Mouse (Mus musculus) forebrain, embryonic 11.5 days (tissue): Measurements from ENCODE around the gene Slc35f3. TPM values are rescaled to one million over a fixed set of nuclear protein-coding genes. Genes with fewer than 3 reads are reported as not detected.

Source experiments
- ATAC-seq: fragments of 200-750 bp; cut with Nextera tagmentation; replicated peaks from 2 replicates; pipeline ENCODE4 v1.8.0; 2017; ENCODE audit warnings: moderate TSS enrichment; ENCODE audit not compliant: low FRiP score
- DNase-seq: peaks from one replicate; pipeline ENCODE4 v3.0.0-alpha.2; 2017; ENCODE audit warnings: low spot score
- H3K27ac ChIP-seq: fragments of 300-500 bp; sonication (generic); 2 replicates; pipeline ENCODE4 v1.5.1; 2014; ENCODE audit warnings: low read depth, low read length
- H3K27me3 ChIP-seq: fragments of 300-500 bp; sonication (generic); 2 replicates; pipeline ENCODE4 v1.6.1; 2014; ENCODE audit warnings: mild to moderate bottlenecking, low read length, mixed read lengths; ENCODE audit not compliant: control insufficient read depth, insufficient read depth
- H3K36me3 ChIP-seq: fragments of 300-500 bp; sonication (generic); 2 replicates; pipeline ENCODE4 v1.6.1; 2014; ENCODE audit warnings: mild to moderate bottlenecking, low read length, moderate library complexity, mixed read lengths; ENCODE audit not compliant: control insufficient read depth, insufficient read depth
- H3K4me1 ChIP-seq: fragments of 300-500 bp; sonication (generic); replicated peaks from 2 replicates; pipeline ENCODE4 v1.6.1; 2014; ENCODE audit warnings: low read length, mixed read lengths; ENCODE audit not compliant: control insufficient read depth, insufficient read depth
- H3K4me2 ChIP-seq: fragments of 300-500 bp; sonication (generic); 2 replicates; pipeline ENCODE4 v1.6.1; 2014; ENCODE audit warnings: low read depth, mild to moderate bottlenecking, low read length, moderate library complexity, mixed read lengths; ENCODE audit not compliant: severe bottlenecking
- H3K4me3 ChIP-seq: fragments of 300-500 bp; sonication (generic); 2 replicates; pipeline ENCODE4 v1.5.1; 2014; ENCODE audit warnings: low read depth, low read length
- H3K9ac ChIP-seq: fragments of 300-500 bp; sonication (generic); 2 replicates; pipeline ENCODE4 v1.6.1; 2014; ENCODE audit warnings: low read length
- H3K9me3 ChIP-seq: fragments of 300-500 bp; sonication (generic); 2 replicates; pipeline ENCODE4 v1.6.1; 2016; ENCODE audit warnings: low read length, mixed read lengths; ENCODE audit not compliant: control insufficient read depth
- WGBS: fragments of 180-500 bp; shearing (Covaris S2); extraction: QIAGEN DNeasy Blood & Tissue Kit; methylation state at CpG from one replicate; pipeline ENCODE4 v1.1.7; 2014; 5-methylcytosine and 5-hydroxymethylcytosine counted together
- polyA plus RNA-seq: library from polyadenylated mRNA; unstranded; fragments of >200 nt; fragmentation: Nextera tagmentation; extraction: Ambion mirVana; gene quantifications from 2 replicates; pipeline ENCODE4 v1.2.1, GENCODE M21; 2014

Gene Slc35f3
- polyA plus RNA-seq, 1 experiment from 2014 or later: not detected

DNA sequence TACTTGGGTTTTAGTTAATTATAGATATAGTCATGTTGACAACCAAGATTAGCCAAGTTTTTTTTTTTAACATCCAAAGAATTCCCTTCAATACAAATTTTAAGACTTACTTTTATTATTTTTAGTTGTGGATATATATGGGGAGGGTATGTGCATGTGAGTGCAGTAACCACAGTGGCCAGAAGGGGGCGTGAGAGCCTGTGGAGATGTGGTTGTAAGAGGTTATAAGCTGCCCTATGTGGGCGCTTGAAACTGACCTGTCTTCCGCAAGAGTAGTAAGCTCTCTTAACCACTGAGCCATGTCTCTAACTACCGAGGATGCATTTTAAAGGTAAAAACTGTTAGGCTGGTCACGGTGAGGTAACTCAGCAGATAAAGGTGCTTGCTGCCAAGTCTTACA is 45.1 kb downstream of the Slc35f3 start:
- Histone ChIP-seq H3K27ac (no peak overlapping the region), H3K36me3 (no peaks in the 10 kb centered on the region), H3K27me3 (no peaks in the 10 kb centered on the region), H3K4me1 (no peaks in the 10 kb centered on the region), H3K4me2 (no peak overlapping the region), H3K9me3 (no peaks in the 10 kb centered on the region), H3K9ac (no peak overlapping the region), H3K4me3 (no peak overlapping the region)
- DNase-seq (peak; percentile 51), ATAC-seq (no peak)
- WGBS: 85% methylated on average over 5 of the region's 5 CpGs

- H3K9me3 ChIP-seq: no peaks in the 10 kb centered on the region
- no peak overlapping the region for H3K4me2 ChIP-seq
- no peak for DNase-seq
- no peak overlapping the region for H3K4me3 ChIP-seq
- H3K36me3 ChIP-seq: no peaks in the 10 kb centered on the region
- no peak for ATAC-seq
- no peak overlapping the region for H3K9ac ChIP-seq
- WGBS: 45% methylated on average over 4 of the region's 4 CpGs
- H3K4me1 ChIP-seq: no peaks in the 10 kb centered on the region
- H3K27ac ChIP-seq: no peak overlapping the region
- no peaks in the 10 kb centered on the region for H3K27me3 ChIP-seq
Measured at GRCm38 (mm10) chr8:126345100-126345499, 46.7 kb downstream of the Slc35f3 start.

- Histone ChIP-seq H3K27ac (no peak overlapping the region), H3K4me3 (no peak overlapping the region), H3K27me3 (no peaks in the 10 kb centered on the region), H3K36me3 (no peaks in the 10 kb centered on the region), H3K4me2 (no peak overlapping the region), H3K9me3 (no peaks in the 10 kb centered on the region), H3K4me1 (no peaks in the 10 kb centered on the region), H3K9ac (no peak overlapping the region)
- DNase-seq (no peak), ATAC-seq (no peak)
- WGBS: 68% methylated on average over 1 of the region's 1 CpGs
Measured at GRCm38 (mm10) chr8:126353259-126353658, 54.9 kb downstream of the Slc35f3 start.

DNA sequence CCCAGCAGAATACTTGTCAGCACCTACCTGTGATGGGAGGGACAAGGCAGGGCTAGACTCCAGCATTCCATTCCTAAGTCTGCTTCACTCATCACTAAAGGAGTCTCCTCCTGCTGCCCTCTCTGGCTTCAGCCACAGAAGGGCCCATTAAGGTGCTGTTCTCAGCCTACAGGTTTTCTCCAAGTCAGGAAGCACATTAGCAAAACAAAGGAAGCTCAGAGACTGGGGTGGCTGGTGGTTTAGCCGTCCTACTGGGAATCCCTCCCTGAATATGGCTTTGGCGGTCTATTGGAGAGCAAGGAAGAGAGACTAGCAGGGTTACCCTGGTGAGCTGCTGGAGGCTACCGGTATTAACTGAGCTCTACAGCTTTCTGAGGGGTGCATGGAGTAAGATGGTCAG is 59.6 kb downstream of the Slc35f3 start:
- Histone ChIP-seq H3K27ac (no peak overlapping the region), H3K9ac (no peak overlapping the region), H3K27me3 (no peaks in the 10 kb centered on the region), H3K4me3 (no peak overlapping the region), H3K9me3 (no peaks in the 10 kb centered on the region), H3K4me1 (no peaks in the 10 kb centered on the region), H3K4me2 (no peak overlapping the region), H3K36me3 (no peaks in the 10 kb centered on the region)
- 27% methylated on average over 3 of the region's 3 CpGs for WGBS
- ATAC-seq: no peak
- DNase-seq: no peak

GRCm38 (mm10) chr8:126359296-126359695 is 60.9 kb downstream of the Slc35f3 start:
- H3K9me3 ChIP-seq: no peaks in the 10 kb centered on the region
- H3K9ac ChIP-seq: no peak overlapping the region
- no peak overlapping the region for H3K4me2 ChIP-seq
- 64% methylated on average over 6 of the region's 6 CpGs for WGBS
- no peak overlapping the region for H3K27ac ChIP-seq
- no peaks in the 10 kb centered on the region for H3K27me3 ChIP-seq
- H3K4me1 ChIP-seq: no peaks in the 10 kb centered on the region
- no peaks in the 10 kb centered on the region for H3K36me3 ChIP-seq
- no peak for DNase-seq
- ATAC-seq: no peak
- H3K4me3 ChIP-seq: no peak overlapping the region

- Histone ChIP-seq H3K27ac (no peak overlapping the region), H3K9me3 (no peaks in the 10 kb centered on the region), H3K36me3 (no peaks in the 10 kb centered on the region), H3K27me3 (no peaks in the 10 kb centered on the region), H3K9ac (no peak overlapping the region), H3K4me1 (no peaks in the 10 kb centered on the region), H3K4me2 (no peak overlapping the region), H3K4me3 (no peak overlapping the region)
- no peak for ATAC-seq
- 79% methylated on average over 11 of the region's 11 CpGs for WGBS
- DNase-seq: no peak
Measured at GRCm38 (mm10) chr8:126360106-126360505, 61.7 kb downstream of the Slc35f3 start.

- Histone ChIP-seq H3K9me3 (no peaks in the 10 kb centered on the region), H3K27me3 (no peaks in the 10 kb centered on the region), H3K4me1 (no peaks in the 10 kb centered on the region), H3K4me3 (no peak overlapping the region), H3K4me2 (no peak overlapping the region), H3K36me3 (no peaks in the 10 kb centered on the region), H3K27ac (no peak overlapping the region), H3K9ac (no peak overlapping the region)
- DNase-seq: no peak
- WGBS: 63% methylated on average over 5 of the region's 5 CpGs
- ATAC-seq: no peak
Measured at GRCm38 (mm10) chr8:126360701-126361100, 62.3 kb downstream of the Slc35f3 start.

DNA sequence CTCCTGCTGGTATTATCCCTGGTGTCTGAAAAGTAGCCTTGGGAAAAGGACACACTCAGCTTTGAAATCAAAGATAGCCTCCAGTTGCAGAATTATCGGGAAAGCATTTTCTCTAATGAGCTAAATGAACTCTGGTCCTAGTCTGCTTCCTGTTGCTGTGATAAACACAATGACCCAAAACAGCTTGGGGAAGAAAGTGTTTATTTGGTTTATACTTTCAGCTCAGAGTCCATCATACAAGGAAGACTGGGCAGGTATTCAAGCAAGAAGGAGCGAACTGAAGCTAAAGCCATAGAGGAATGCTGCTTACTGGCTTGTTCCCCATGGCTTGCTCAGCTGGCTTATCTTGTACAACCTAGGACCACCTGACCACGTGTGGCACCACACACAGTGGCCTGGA is 67.9 kb downstream of the Slc35f3 start:
- no peaks in the 10 kb centered on the region for H3K36me3 ChIP-seq
- H3K4me1 ChIP-seq: no peaks in the 10 kb centered on the region
- H3K9me3 ChIP-seq: no peaks in the 10 kb centered on the region
- 74% methylated on average over 3 of the region's 3 CpGs for WGBS
- no peaks in the 10 kb centered on the region for H3K27me3 ChIP-seq
- H3K27ac ChIP-seq: no peak overlapping the region
- no peak for ATAC-seq
- no peak for DNase-seq
- H3K9ac ChIP-seq: no peak overlapping the region
- H3K4me3 ChIP-seq: no peak overlapping the region
- no peak overlapping the region for H3K4me2 ChIP-seq

GRCm38 (mm10) chr8:126368349-126369054 is 70.1 kb downstream of the Slc35f3 start:
- Histone ChIP-seq H3K4me1 (no peaks in the 10 kb centered on the region), H3K36me3 (no peaks in the 10 kb centered on the region), H3K27ac (no peak overlapping the region), H3K27me3 (no peaks in the 10 kb centered on the region), H3K9me3 (no peaks in the 10 kb centered on the region), H3K4me3 (no peak overlapping the region), H3K4me2 (no peak overlapping the region), H3K9ac (no peak overlapping the region)
- DNase-seq: no peak
- ATAC-seq: no peak
- WGBS: 85% methylated on average over 10 of the region's 10 CpGs
